Mouse (Mus musculus): Measurements from ENCODE around the gene Trim16. TPM values are rescaled to one million over a fixed set of nuclear protein-coding genes. Genes with fewer than 3 reads are reported as not detected.
A peak's percentile ranks its signal among the peaks of the same experiment; 100 is the strongest.

The Trim16 gene
- polyA plus RNA-seq (2015; fragmentation: Nextera tagmentation; extraction: Ambion mirVana), result 5.7 and 5.8 TPM in 2 replicates

GRCm38 (mm10) chr11:62820059-62820541, at the start of gene Trim16:
Trim16 (plus strand) TSS chr11:62820231.
- WGBS, result 9% methylated on average over 15 of the region's 15 CpGs
- Histone ChIP-seq H3K27me3 (replicated peaks) (no peaks in the 10 kb centered on the region), H3K36me3 (peaks cover 4% of the 10 kb centered on the region; the same call in 1 of the 2 replicates), H3K4me2 (peak within 1 kb of the TSS; percentile 80), H3K9ac (peak within 1 kb of the TSS; percentile 79), H3K27ac (replicated peaks) (peak within 1 kb of the TSS; percentile 71), H3K4me1 (peaks cover 26% of the 10 kb centered on the region), H3K4me3 (peak within 1 kb of the TSS; percentile 59), H3K9me3 (0 out of 2 replicates have a peak, but pooled peaks cover 5% of the 10 kb centered on the region)
- peak; percentile 54; the same call in 1 of the 2 replicates for ATAC-seq (ENCODE audit: extremely low read depth, insufficient number of reproducible peaks, low FRiP score, low TSS enrichment)

- H3K4me1 ChIP-seq, result no peaks in the 10 kb centered on the region
- ATAC-seq (ENCODE audit: extremely low read depth, insufficient number of reproducible peaks, low FRiP score, low TSS enrichment), result no peak
Observed at GRCm38 (mm10) chr11:62776510-62776909, 43.5 kb upstream of the Trim16 start.

GRCm38 (mm10) chr11:62788935-62789616, 31.0 kb upstream of the Trim16 start, which contains the start of gene Zfp286:
Zfp286 (minus strand) TSS chr11:62789462.
- Histone ChIP-seq H3K36me3 (peaks cover 31% of the 10 kb centered on the region), H3K9me3 (no peaks in the 10 kb centered on the region), H3K4me2 (peak within 1 kb of the TSS; percentile 84), H3K4me3 (peak within 1 kb of the TSS; percentile 72), H3K9ac (peak within 1 kb of the TSS; percentile 87), H3K27me3 (replicated peaks) (no peaks in the 10 kb centered on the region), H3K4me1 (peaks cover 13% of the 10 kb centered on the region; the same call in 1 of the 2 replicates), H3K27ac (replicated peaks) (no peak within 1 kb of the TSS; the same call in 1 of the 2 replicates)
- WGBS, result 7% methylated on average over 34 of the region's 34 CpGs
- ATAC-seq (ENCODE audit: extremely low read depth, insufficient number of reproducible peaks, low FRiP score, low TSS enrichment), result peak; percentile 63; the same call in 1 of the 2 replicates

More at GRCm38 (mm10) chr11:62776510-62776909, 43.5 kb upstream of the Trim16 start:
- Histone ChIP-seq H3K9ac (no peak overlapping the region), H3K9me3 (peaks cover 59% of the 10 kb centered on the region), H3K27me3 (replicated peaks) (no peaks in the 10 kb centered on the region), H3K27ac (replicated peaks) (no peak overlapping the region), H3K36me3 (peaks cover 53% of the 10 kb centered on the region), H3K4me2 (no peak overlapping the region), H3K4me3 (no peak overlapping the region)
- WGBS, result 84% methylated on average over 7 of the region's 7 CpGs

- no peak for ATAC-seq (ENCODE audit: extremely low read depth, insufficient number of reproducible peaks, low FRiP score, low TSS enrichment)
- Histone ChIP-seq H3K9me3 (no peaks in the 10 kb centered on the region), H3K4me1 (peaks cover 13% of the 10 kb centered on the region; the same call in 1 of the 2 replicates), H3K9ac (peak overlapping the region; percentile 87), H3K4me2 (peak overlapping the region; percentile 84), H3K27me3 (replicated peaks) (no peaks in the 10 kb centered on the region), H3K4me3 (peak overlapping the region; percentile 72), H3K36me3 (peaks cover 26% of the 10 kb centered on the region), H3K27ac (replicated peaks) (no peak overlapping the region)
- WGBS, result 60% methylated on average over 3 of the region's 3 CpGs
Observed at GRCm38 (mm10) chr11:62789617-62789936, 30.5 kb upstream of the Trim16 start.

GRCm38 (mm10) chr11:62804119-62804518, 15.9 kb upstream of the Trim16 start:
- Histone ChIP-seq H3K27me3 (replicated peaks) (no peaks in the 10 kb centered on the region), H3K27ac (replicated peaks) (no peak overlapping the region), H3K4me3 (no peak overlapping the region), H3K9me3 (peaks cover 10% of the 10 kb centered on the region), H3K4me1 (no peaks in the 10 kb centered on the region), H3K4me2 (no peak overlapping the region), H3K36me3 (no peaks in the 10 kb centered on the region), H3K9ac (no peak overlapping the region)
- WGBS, result 47% methylated on average over 13 of the region's 13 CpGs
- ATAC-seq (ENCODE audit: extremely low read depth, insufficient number of reproducible peaks, low FRiP score, low TSS enrichment), result no peak

GRCm38 (mm10) chr11:62807965-62808364, 12.1 kb upstream of the Trim16 start:
- Histone ChIP-seq H3K4me1 (0 out of 2 replicates have a peak, but pooled peaks cover 7% of the 10 kb centered on the region), H3K9ac (no peak overlapping the region), H3K27me3 (replicated peaks) (no peaks in the 10 kb centered on the region), H3K4me2 (no peak overlapping the region), H3K9me3 (peaks cover 7% of the 10 kb centered on the region; the same call in 1 of the 2 replicates), H3K36me3 (no peaks in the 10 kb centered on the region), H3K27ac (replicated peaks) (no peak overlapping the region), H3K4me3 (no peak overlapping the region)
- no peak for ATAC-seq (ENCODE audit: extremely low read depth, insufficient number of reproducible peaks, low FRiP score, low TSS enrichment)
- WGBS, result 61% methylated on average over 2 of the region's 2 CpGs

- H3K9ac ChIP-seq, result no peak overlapping the region
- no peak overlapping the region for H3K4me2 ChIP-seq
- peaks cover 7% of the 10 kb centered on the region; the same call in 1 of the 2 replicates for H3K9me3 ChIP-seq
- H3K27ac ChIP-seq (replicated peaks), result no peak overlapping the region
- H3K27me3 ChIP-seq (replicated peaks), result no peaks in the 10 kb centered on the region
- H3K36me3 ChIP-seq, result no peaks in the 10 kb centered on the region
- WGBS, result 58% methylated on average over 4 of the region's 4 CpGs
- no peak overlapping the region for H3K4me3 ChIP-seq
- H3K4me1 ChIP-seq, result peaks cover 19% of the 10 kb centered on the region
- no peak for ATAC-seq (ENCODE audit: extremely low read depth, insufficient number of reproducible peaks, low FRiP score, low TSS enrichment)
Observed at GRCm38 (mm10) chr11:62809201-62809600, 10.8 kb upstream of the Trim16 start.

- Histone ChIP-seq H3K27me3 (replicated peaks) (no peaks in the 10 kb centered on the region), H3K36me3 (no peaks in the 10 kb centered on the region)
Observed at GRCm38 (mm10) chr11:62812268-62812667, 7.8 kb upstream of the Trim16 start.

GRCm38 (mm10) chr11:62813497-62813896, 6.5 kb upstream of the Trim16 start:
- no peaks in the 10 kb centered on the region for H3K9me3 ChIP-seq
- H3K4me2 ChIP-seq, result no peak overlapping the region
- H3K27ac ChIP-seq (replicated peaks), result no peak overlapping the region
- no peak for ATAC-seq (ENCODE audit: extremely low read depth, insufficient number of reproducible peaks, low FRiP score, low TSS enrichment)
- no peak overlapping the region for H3K4me3 ChIP-seq
- H3K36me3 ChIP-seq, result no peaks in the 10 kb centered on the region
- H3K4me1 ChIP-seq, result peaks cover 24% of the 10 kb centered on the region
- H3K27me3 ChIP-seq (replicated peaks), result no peaks in the 10 kb centered on the region
- 19% methylated on average over 1 of the region's 1 CpGs for WGBS
- no peak overlapping the region for H3K9ac ChIP-seq

More at GRCm38 (mm10) chr11:62812268-62812667, 7.8 kb upstream of the Trim16 start:
- WGBS, result 78% methylated on average over 6 of the region's 6 CpGs
- Histone ChIP-seq H3K9me3 (no peaks in the 10 kb centered on the region), H3K4me3 (no peak overlapping the region), H3K4me1 (peaks cover 24% of the 10 kb centered on the region), H3K27ac (replicated peaks) (no peak overlapping the region), H3K4me2 (no peak overlapping the region), H3K9ac (no peak overlapping the region)
- ATAC-seq (ENCODE audit: extremely low read depth, insufficient number of reproducible peaks, low FRiP score, low TSS enrichment), result no peak

GRCm38 (mm10) chr11:62813970-62814624, 5.9 kb upstream of the Trim16 start:
- no peak overlapping the region for H3K9ac ChIP-seq
- ATAC-seq (ENCODE audit: extremely low read depth, insufficient number of reproducible peaks, low FRiP score, low TSS enrichment), result no peak
- no peaks in the 10 kb centered on the region for H3K9me3 ChIP-seq
- no peak overlapping the region for H3K4me2 ChIP-seq
- H3K27me3 ChIP-seq (replicated peaks), result no peaks in the 10 kb centered on the region
- H3K4me1 ChIP-seq, result peaks cover 24% of the 10 kb centered on the region
- H3K27ac ChIP-seq (replicated peaks), result no peak overlapping the region
- 45% methylated on average over 6 of the region's 6 CpGs for WGBS
- H3K4me3 ChIP-seq, result no peak overlapping the region
- no peaks in the 10 kb centered on the region for H3K36me3 ChIP-seq

GRCm38 (mm10) chr11:62814625-62815024, 5.4 kb upstream of the Trim16 start:
- WGBS, result 38% methylated on average over 4 of the region's 4 CpGs
- no peaks in the 10 kb centered on the region for H3K27me3 ChIP-seq (replicated peaks)
- H3K4me1 ChIP-seq, result peaks cover 27% of the 10 kb centered on the region
- H3K4me3 ChIP-seq, result no peak overlapping the region
- H3K4me2 ChIP-seq, result no peak overlapping the region
- no peaks in the 10 kb centered on the region for H3K9me3 ChIP-seq
- H3K9ac ChIP-seq, result no peak overlapping the region
- ATAC-seq (ENCODE audit: extremely low read depth, insufficient number of reproducible peaks, low FRiP score, low TSS enrichment), result no peak
- no peak overlapping the region for H3K27ac ChIP-seq (replicated peaks)
- no peaks in the 10 kb centered on the region for H3K36me3 ChIP-seq

Data from heart, embryonic 13.5 days (tissue).